Mouse (Mus musculus) limb, embryonic 14.5 days (tissue): ENCODE measurements around the gene Chmp2b. TPM values are rescaled to one million over a fixed set of nuclear protein-coding genes. Genes with fewer than 3 reads are reported as not detected.

ENCODE experiments used
- ATAC-seq: fragments of 200-750 bp; cut with Nextera tagmentation; 2 replicates; pipeline ENCODE4 v1.8.0; 2017; ENCODE audit warnings: low read depth, moderate number of reproducible peaks, moderate TSS enrichment; ENCODE audit not compliant: low FRiP score
- DNase-seq: peaks from one replicate; pipeline ENCODE4 v3.0.0-alpha.2; 2015; ENCODE audit warnings: low spot score
- H3K27ac ChIP-seq: fragments of 300-500 bp; sonication (generic); replicated peaks from 2 replicates; pipeline ENCODE4 v1.5.1; 2014; ENCODE audit warnings: low read depth, mild to moderate bottlenecking, low read length, moderate library complexity, mixed read lengths
- H3K27me3 ChIP-seq: fragments of 300-500 bp; sonication (generic); 2 replicates; pipeline ENCODE4 v1.6.1; 2014; ENCODE audit warnings: low read length, mixed read lengths; ENCODE audit not compliant: control insufficient read depth, insufficient read depth
- H3K36me3 ChIP-seq: fragments of 300-500 bp; sonication (generic); 2 replicates; pipeline ENCODE4 v1.6.1; 2014; ENCODE audit warnings: mild to moderate bottlenecking, low read length, moderate library complexity, mixed read lengths; ENCODE audit not compliant: control insufficient read depth, insufficient read depth
- H3K4me1 ChIP-seq: fragments of 300-500 bp; sonication (generic); 2 replicates; pipeline ENCODE4 v1.6.1; 2014; ENCODE audit warnings: antibody characterized with exemption, low read length, mixed read lengths; ENCODE audit not compliant: control insufficient read depth, insufficient read depth
- H3K4me2 ChIP-seq: fragments of 300-500 bp; sonication (generic); replicated peaks from 2 replicates; pipeline ENCODE4 v1.6.1; 2014; ENCODE audit warnings: low read depth, mild to moderate bottlenecking, low read length, moderate library complexity; ENCODE audit not compliant: severe bottlenecking
- H3K4me3 ChIP-seq: fragments of 300-500 bp; sonication (generic); replicated peaks from 2 replicates; pipeline ENCODE4 v1.5.1; 2014; ENCODE audit warnings: low read length
- H3K9ac ChIP-seq: fragments of 300-500 bp; sonication (generic); 2 replicates; pipeline ENCODE4 v1.6.1; 2014; ENCODE audit warnings: mild to moderate bottlenecking, low read depth, low read length, moderate library complexity; ENCODE audit not compliant: severe bottlenecking
- H3K9me3 ChIP-seq: fragments of 300-500 bp; sonication (generic); 2 replicates; pipeline ENCODE4 v1.6.1; 2016; ENCODE audit warnings: low read length; ENCODE audit not compliant: control insufficient read depth
- POLR2A ChIP-seq: fragments of 200-500 bp; IDR thresholded peaks from 2 replicates; pipeline ENCODE4 v1.8.0; 2012; ENCODE audit warnings: inconsistent platforms, mild to moderate bottlenecking, moderate library complexity, borderline replicate concordance; ENCODE audit not compliant: insufficient read depth, insufficient read length; ENCODE audit errors: extremely low read depth
- WGBS: fragments of 180-500 bp; shearing (Covaris S2); extraction: QIAGEN DNeasy Blood & Tissue Kit; methylation state at CpG from one replicate; pipeline ENCODE4 v1.1.7; 2014; 5-methylcytosine and 5-hydroxymethylcytosine counted together
- polyA plus RNA-seq, 2 experiments: library from polyadenylated mRNA; depleted of rRNA in 1 of 2; stranded (reverse) in 1 of 2; unstranded in 1 of 2; fragments of >200 nt; fragmentation: Nextera tagmentation in 1 of 2; extraction: Ambion mirVana in 1 of 2; gene quantifications; 2 replicates each; pipeline versions ENCODE4 v1.2.1 to v1.2.3; 2012 to 2014

Gene Chmp2b
- polyA plus RNA-seq, 2 experiments: 51.4 to 109 TPM

DNA sequence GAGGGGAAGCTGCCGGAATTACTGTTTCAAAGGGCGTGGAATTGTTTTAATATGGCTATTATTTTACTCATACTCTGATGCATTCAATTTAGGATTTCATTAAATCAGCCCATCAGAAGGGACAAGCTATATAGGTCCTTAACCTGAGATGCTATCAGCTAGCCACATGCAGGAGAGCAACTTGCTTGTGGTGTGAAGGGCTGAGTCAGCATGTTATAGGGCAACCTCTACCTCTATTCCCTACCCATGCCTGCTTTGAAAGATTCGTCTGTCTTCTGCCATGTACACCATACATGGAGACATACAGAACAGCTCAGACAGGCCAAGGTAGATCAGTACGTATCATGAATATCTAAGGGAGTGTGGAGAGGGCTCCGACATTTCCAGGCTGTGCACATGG, 35.8 kb downstream of the Chmp2b start:
- ATAC-seq: no peak
- H3K27me3 ChIP-seq: no peaks in the 10 kb centered on the region
- no peak for DNase-seq
- no peaks in the 10 kb centered on the region for H3K4me1 ChIP-seq
- no peaks in the 10 kb centered on the region for H3K9me3 ChIP-seq
- 83% methylated on average over 5 of the region's 5 CpGs for WGBS
- H3K27ac ChIP-seq: no peak overlapping the region
- no peak overlapping the region for H3K4me2 ChIP-seq
- no peaks in the 10 kb centered on the region for H3K36me3 ChIP-seq
- no peak for TF ChIP-seq POLR2A
- no peak overlapping the region for H3K4me3 ChIP-seq
- no peak overlapping the region for H3K9ac ChIP-seq

- Histone ChIP-seq H3K4me3 (no peak overlapping the region), H3K27ac (no peak overlapping the region), H3K4me1 (no peaks in the 10 kb centered on the region), H3K36me3 (no peaks in the 10 kb centered on the region), H3K4me2 (no peak overlapping the region), H3K27me3 (no peaks in the 10 kb centered on the region), H3K9me3 (no peaks in the 10 kb centered on the region), H3K9ac (no peak overlapping the region)
- ATAC-seq: no peak
- WGBS: 86% methylated on average over 2 of the region's 2 CpGs
- no peak for DNase-seq
- no peak for TF ChIP-seq POLR2A
Observed at GRCm38 (mm10) chr16:65526004-65526403, 36.5 kb downstream of the Chmp2b start.

- Histone ChIP-seq H3K4me2 (no peak within 1 kb of the TSS), H3K36me3 (no peaks in the 10 kb centered on the region), H3K4me3 (no peak within 1 kb of the TSS), H3K27ac (no peak within 1 kb of the TSS), H3K9me3 (no peaks in the 10 kb centered on the region), H3K27me3 (no peaks in the 10 kb centered on the region), H3K4me1 (no peaks in the 10 kb centered on the region), H3K9ac (no peak within 1 kb of the TSS)
- no peak for TF ChIP-seq POLR2A
- no peak for DNase-seq
- ATAC-seq: no peak
- WGBS: 78% methylated on average over 6 of the region's 6 CpGs
Observed at GRCm38 (mm10) chr16:65520211-65520610, 42.3 kb downstream of the Chmp2b start, which contains the start of gene Pou1f1. Gene Pou1f1 (plus strand): TSS chr16:65520511.

- ATAC-seq (peak; percentile 60; the same call in 1 of the 2 replicates), DNase-seq (peak; percentile 10)
- Histone ChIP-seq H3K27me3 (no peaks in the 10 kb centered on the region), H3K9ac (no peak overlapping the region), H3K36me3 (no peaks in the 10 kb centered on the region), H3K4me3 (no peak overlapping the region), H3K4me1 (no peaks in the 10 kb centered on the region), H3K4me2 (no peak overlapping the region), H3K27ac (no peak overlapping the region), H3K9me3 (no peaks in the 10 kb centered on the region)
- 19% methylated on average over 7 of the region's 7 CpGs for WGBS
- TF ChIP-seq POLR2A: no peak
Observed at GRCm38 (mm10) chr16:65514223-65514622, 48.3 kb downstream of the Chmp2b start.

GRCm38 (mm10) chr16:65497049-65497448, 65.5 kb downstream of the Chmp2b start:
- no peaks in the 10 kb centered on the region for H3K9me3 ChIP-seq
- no peak overlapping the region for H3K4me3 ChIP-seq
- no peak overlapping the region for H3K4me2 ChIP-seq
- ATAC-seq (no peak), DNase-seq (peak; percentile 72)
- WGBS: 35% methylated on average over 2 of the region's 2 CpGs
- H3K9ac ChIP-seq: no peak overlapping the region
- H3K4me1 ChIP-seq: no peaks in the 10 kb centered on the region
- TF ChIP-seq POLR2A: no peak
- no peak overlapping the region for H3K27ac ChIP-seq
- H3K36me3 ChIP-seq: no peaks in the 10 kb centered on the region
- H3K27me3 ChIP-seq: no peaks in the 10 kb centered on the region

- Histone ChIP-seq H3K27ac (no peak overlapping the region), H3K9ac (no peak overlapping the region), H3K4me2 (no peak overlapping the region), H3K4me3 (no peak overlapping the region), H3K9me3 (no peaks in the 10 kb centered on the region), H3K27me3 (no peaks in the 10 kb centered on the region), H3K4me1 (no peaks in the 10 kb centered on the region), H3K36me3 (no peaks in the 10 kb centered on the region)
- ATAC-seq (no peak), DNase-seq (no peak)
- no peak for TF ChIP-seq POLR2A
- WGBS: 82% methylated on average over 5 of the region's 5 CpGs
Observed at GRCm38 (mm10) chr16:65496030-65496429, 66.5 kb downstream of the Chmp2b start.

Other genes with a start within 250 kb of the Chmp2b start
- gene Pou1f1, start 42.2 kb downstream of the Chmp2b start, polyA plus RNA-seq (2012; rRNA removed): 0.15 and 0.29 TPM in 2 replicates
- gene Pou1f1, start 42.2 kb downstream of the Chmp2b start, polyA plus RNA-seq (2014; fragmentation: Nextera tagmentation; extraction: Ambion mirVana): 0.25 and 0.30 TPM in 2 replicates